Mouse (Mus musculus): ENCODE measurements around the gene Rptor. TPM values are rescaled to one million over a fixed set of nuclear protein-coding genes. Genes with fewer than 3 reads are reported as not detected.
A peak's percentile ranks its signal among the peaks of the same experiment; 100 is the strongest.

Rptor gene
- total and polyA plus RNA-seq, 2 experiments from 2014 or later = 8.5 to 64.8 TPM

DNA sequence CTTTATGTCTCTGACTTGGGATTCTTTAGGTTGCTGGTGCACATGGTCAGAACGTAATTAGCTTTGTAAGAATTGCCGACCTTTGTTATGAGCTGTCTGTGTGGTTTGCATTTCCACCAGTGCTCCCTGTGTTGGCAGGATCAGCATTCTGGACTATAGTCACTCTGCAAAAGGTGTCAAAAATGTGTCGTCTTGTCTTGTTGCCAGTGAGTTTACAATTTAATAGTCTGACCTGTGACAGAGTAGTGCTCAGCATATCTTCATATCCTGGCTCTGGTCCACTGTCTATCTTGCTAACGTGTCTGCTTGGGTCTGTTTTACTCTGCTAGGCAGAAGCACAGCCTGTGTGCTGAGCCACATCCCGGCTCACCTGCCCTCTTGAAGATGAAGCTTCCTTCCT lies 128.7 kb downstream of the Rptor start:
- H3K36me3 ChIP-seq (ENCODE audit: insufficient read depth, low read length) = no peaks in the 10 kb centered on the region; the same call in 1 of the 2 replicates
- 83% methylated on average over 5 of the region's 5 CpGs for WGBS
- ATAC-seq (ENCODE audit: low FRiP score) (no peak), DNase-seq (ENCODE audit: low spot score) (no peak)
- H3K27me3 ChIP-seq (ENCODE audit: insufficient read depth, low read length) = no peaks in the 10 kb centered on the region
- no peak overlapping the region for H3K4me3 ChIP-seq (ENCODE audit: low read depth, low read length)
- H3K4me1 ChIP-seq (ENCODE audit: insufficient read depth, low read length) = no peaks in the 10 kb centered on the region
- H3K27ac ChIP-seq (ENCODE audit: low read depth, low read length) = no peak overlapping the region
- no peak for TF ChIP-seq CTCF (IDR thresholded peaks at IDR 0.05)
- no peak overlapping the region for H3K4me2 ChIP-seq (ENCODE audit: low read depth, low read length, poor library complexity, severe bottlenecking)
- H3K9ac ChIP-seq (replicated peaks; ENCODE audit: low read length, poor library complexity, severe bottlenecking) = no peak overlapping the region
- no peaks in the 10 kb centered on the region for H3K9me3 ChIP-seq (ENCODE audit: low read length)

- Histone ChIP-seq H3K4me1 (ENCODE audit: insufficient read depth, low read length) (no peaks in the 10 kb centered on the region), H3K27ac (ENCODE audit: low read depth, low read length) (no peak overlapping the region), H3K36me3 (ENCODE audit: insufficient read depth, low read length) (no peaks in the 10 kb centered on the region), H3K9ac (replicated peaks; ENCODE audit: low read length, poor library complexity, severe bottlenecking) (no peak overlapping the region), H3K4me2 (ENCODE audit: low read depth, low read length, poor library complexity, severe bottlenecking) (no peak overlapping the region), H3K9me3 (ENCODE audit: low read length) (no peaks in the 10 kb centered on the region), H3K27me3 (ENCODE audit: insufficient read depth, low read length) (no peaks in the 10 kb centered on the region), H3K4me3 (ENCODE audit: low read depth, low read length) (no peak overlapping the region)
- ATAC-seq (ENCODE audit: low FRiP score) = no peak
- no peak for TF ChIP-seq CTCF (IDR thresholded peaks at IDR 0.05)
- WGBS = 86% methylated on average over 1 of the region's 1 CpGs
- no peak for DNase-seq (ENCODE audit: low spot score)
These were observed 129.7 kb downstream of the Rptor start for GRCm38 (mm10) chr11:119732362-119732761.

DNA sequence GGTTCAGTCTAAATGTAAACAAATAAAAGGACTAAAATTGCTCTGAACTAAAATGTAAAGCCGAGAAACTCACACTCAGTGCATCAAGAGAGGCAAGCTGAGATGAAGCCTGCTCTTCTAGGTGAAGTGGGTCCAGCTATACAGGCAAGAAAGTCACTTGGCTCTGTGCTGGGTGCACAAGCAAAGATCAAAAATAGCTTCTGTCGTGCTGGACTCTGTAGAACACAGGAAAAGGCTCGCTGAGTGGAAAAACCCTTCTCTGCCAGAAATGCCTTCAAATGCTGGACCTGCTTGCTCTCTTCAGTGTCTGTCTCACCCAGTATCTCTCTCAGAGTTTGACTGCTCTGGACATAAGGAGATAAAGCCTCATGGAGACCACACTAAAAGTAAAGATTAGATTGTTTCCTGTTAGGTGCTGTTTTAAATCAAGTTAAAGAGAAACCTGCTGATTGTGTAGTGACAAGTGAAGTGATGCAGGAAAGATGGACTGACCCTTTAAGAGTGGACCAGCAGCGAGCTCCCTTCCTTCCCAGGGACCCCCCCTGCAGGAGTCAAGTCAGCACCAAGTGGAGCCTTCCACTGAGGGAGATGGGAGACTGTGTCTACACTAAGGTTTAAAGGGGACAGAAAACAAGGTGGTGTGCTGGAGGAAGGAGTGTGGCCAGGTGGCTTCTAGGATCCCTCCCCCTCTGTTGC lies 130.4 kb downstream of the Rptor start:
- H3K36me3 ChIP-seq (ENCODE audit: insufficient read depth, low read length) = no peaks in the 10 kb centered on the region
- H3K4me1 ChIP-seq (ENCODE audit: insufficient read depth, low read length) = no peaks in the 10 kb centered on the region
- no peak overlapping the region for H3K4me3 ChIP-seq (ENCODE audit: low read depth, low read length)
- no peak overlapping the region for H3K9ac ChIP-seq (replicated peaks; ENCODE audit: low read length, poor library complexity, severe bottlenecking)
- no peak for DNase-seq (ENCODE audit: low spot score)
- no peak for ATAC-seq (ENCODE audit: low FRiP score)
- H3K4me2 ChIP-seq (ENCODE audit: low read depth, low read length, poor library complexity, severe bottlenecking) = no peak overlapping the region
- WGBS = 63% methylated on average over 4 of the region's 4 CpGs
- no peaks in the 10 kb centered on the region for H3K27me3 ChIP-seq (ENCODE audit: insufficient read depth, low read length)
- TF ChIP-seq CTCF (IDR thresholded peaks at IDR 0.05) = no peak
- no peak overlapping the region for H3K27ac ChIP-seq (ENCODE audit: low read depth, low read length)
- H3K9me3 ChIP-seq (ENCODE audit: low read length) = no peaks in the 10 kb centered on the region

DNA sequence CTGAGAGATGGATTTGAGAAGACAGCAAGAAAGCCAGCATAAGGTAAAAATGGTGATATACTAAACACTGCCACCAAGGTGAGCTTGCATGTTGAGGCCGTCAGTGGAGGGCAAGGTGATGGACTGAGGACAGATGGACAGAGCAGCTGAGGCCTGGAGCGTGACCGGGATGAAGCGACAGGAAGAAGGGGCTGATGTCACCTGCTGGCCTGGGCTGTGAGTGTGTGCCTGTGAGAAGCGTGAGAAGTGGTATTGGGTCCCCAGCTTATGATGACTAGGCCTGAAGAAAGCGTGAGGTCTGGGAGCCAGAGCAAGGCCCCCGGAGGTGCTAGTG lies 130.9 kb downstream of the Rptor start:
- Histone ChIP-seq H3K4me1 (ENCODE audit: insufficient read depth, low read length) (no peaks in the 10 kb centered on the region), H3K27ac (ENCODE audit: low read depth, low read length) (no peak overlapping the region), H3K4me3 (ENCODE audit: low read depth, low read length) (no peak overlapping the region), H3K9me3 (ENCODE audit: low read length) (no peaks in the 10 kb centered on the region), H3K4me2 (ENCODE audit: low read depth, low read length, poor library complexity, severe bottlenecking) (no peak overlapping the region), H3K9ac (replicated peaks; ENCODE audit: low read length, poor library complexity, severe bottlenecking) (no peak overlapping the region), H3K27me3 (ENCODE audit: insufficient read depth, low read length) (no peaks in the 10 kb centered on the region), H3K36me3 (ENCODE audit: insufficient read depth, low read length) (no peaks in the 10 kb centered on the region)
- TF ChIP-seq CTCF (IDR thresholded peaks at IDR 0.05) = no peak
- no peak for ATAC-seq (ENCODE audit: low FRiP score)
- whole genome bisulfite sequencing = 96% methylated on average over 7 of the region's 7 CpGs
- no peak for DNase-seq (ENCODE audit: low spot score)

DNA sequence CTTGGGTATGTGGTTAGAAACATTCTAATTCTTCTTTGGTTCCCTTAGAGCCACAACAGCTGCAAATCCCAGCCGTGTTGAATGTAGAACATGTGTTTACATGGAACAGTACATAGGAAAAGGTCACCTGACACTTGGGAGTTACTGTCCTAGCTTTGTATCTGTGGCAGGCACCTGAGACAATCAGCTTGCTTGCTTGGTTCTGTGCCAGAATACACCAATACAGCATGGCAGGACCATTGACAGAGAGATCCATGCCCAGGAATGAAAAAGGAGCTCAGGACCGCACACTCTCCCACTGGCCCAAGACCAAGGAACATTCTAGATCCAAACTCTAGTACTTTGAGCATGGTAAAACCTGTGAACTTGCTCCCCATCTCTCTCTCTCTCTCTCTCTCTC lies 132.4 kb downstream of the Rptor start:
- Histone ChIP-seq H3K36me3 (ENCODE audit: insufficient read depth, low read length) (no peaks in the 10 kb centered on the region), H3K4me3 (ENCODE audit: low read depth, low read length) (no peak overlapping the region), H3K9ac (replicated peaks; ENCODE audit: low read length, poor library complexity, severe bottlenecking) (no peak overlapping the region), H3K4me2 (ENCODE audit: low read depth, low read length, poor library complexity, severe bottlenecking) (no peak overlapping the region), H3K27me3 (ENCODE audit: insufficient read depth, low read length) (no peaks in the 10 kb centered on the region), H3K9me3 (ENCODE audit: low read length) (no peaks in the 10 kb centered on the region), H3K27ac (ENCODE audit: low read depth, low read length) (no peak overlapping the region), H3K4me1 (ENCODE audit: insufficient read depth, low read length) (peaks cover 10% of the 10 kb centered on the region)
- no peak for DNase-seq (ENCODE audit: low spot score)
- 90% methylated on average over 2 of the region's 2 CpGs for WGBS
- no peak for ATAC-seq (ENCODE audit: low FRiP score)
- no peak for TF ChIP-seq CTCF (IDR thresholded peaks at IDR 0.05)

DNA sequence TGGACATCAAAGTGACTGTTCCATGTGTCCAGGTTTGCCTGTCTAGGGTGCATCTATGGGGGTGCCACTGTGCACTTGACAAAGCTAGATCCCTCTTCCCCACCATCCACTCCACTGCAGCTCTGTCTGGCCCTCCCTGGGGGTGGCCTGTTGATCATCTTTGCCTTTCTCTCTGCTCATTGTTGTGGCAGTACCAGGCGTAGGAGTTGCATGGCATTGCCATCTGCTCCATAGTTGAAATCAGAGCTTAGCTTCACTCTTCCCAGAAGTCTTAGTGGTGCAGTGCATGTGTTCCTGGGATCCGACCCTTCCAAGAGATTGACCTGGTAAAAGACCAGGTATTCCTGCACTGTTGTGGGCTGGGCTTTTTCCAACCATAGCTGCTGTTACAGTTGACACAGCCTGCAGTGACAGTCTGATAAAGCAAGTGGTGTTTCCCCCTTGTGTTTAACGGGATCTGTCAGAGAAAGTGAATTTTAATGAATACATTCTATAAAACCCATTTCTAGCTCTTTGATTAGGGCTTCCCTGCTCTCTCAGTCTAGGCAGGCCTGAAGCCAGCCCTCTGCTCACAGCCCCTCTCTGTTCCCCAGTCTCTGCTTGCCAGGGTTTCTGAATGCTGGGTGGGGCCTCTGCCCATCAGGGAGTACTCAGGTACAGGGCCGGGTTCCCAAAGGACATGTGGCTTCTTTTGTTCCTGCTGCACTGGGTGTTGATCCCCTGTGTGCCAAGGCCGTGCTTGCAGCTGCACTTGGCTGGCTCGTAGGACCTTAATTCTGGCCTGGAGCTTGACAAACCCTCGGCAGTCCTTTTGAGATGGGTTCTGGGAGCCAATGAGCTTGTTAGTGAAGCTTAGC lies 136.5 kb downstream of the Rptor start:
- peaks cover 13% of the 10 kb centered on the region for H3K4me1 ChIP-seq (ENCODE audit: insufficient read depth, low read length)
- H3K4me3 ChIP-seq (ENCODE audit: low read depth, low read length) = no peak overlapping the region
- peak; percentile 35 for DNase-seq (ENCODE audit: low spot score)
- peak overlapping the region; percentile 32; the same call in 1 of the 2 replicates for H3K27ac ChIP-seq (ENCODE audit: low read depth, low read length)
- no peaks in the 10 kb centered on the region for H3K9me3 ChIP-seq (ENCODE audit: low read length)
- WGBS = 46% methylated on average over 7 of the region's 7 CpGs
- ATAC-seq (ENCODE audit: low FRiP score) = no peak
- no peak for TF ChIP-seq CTCF (IDR thresholded peaks at IDR 0.05)
- H3K4me2 ChIP-seq (ENCODE audit: low read depth, low read length, poor library complexity, severe bottlenecking) = no peak overlapping the region
- no peaks in the 10 kb centered on the region for H3K27me3 ChIP-seq (ENCODE audit: insufficient read depth, low read length)
- H3K9ac ChIP-seq (replicated peaks; ENCODE audit: low read length, poor library complexity, severe bottlenecking) = peak overlapping the region; percentile 5; the same call in 1 of the 2 replicates
- no peaks in the 10 kb centered on the region for H3K36me3 ChIP-seq (ENCODE audit: insufficient read depth, low read length)

Data from midbrain, postnatal 0 days (tissue).